Mouse (Mus musculus) A20 (cell line): ENCODE measurements around the gene Gm960.

ENCODE experiments used
- DNase-seq: peaks from one replicate; pipeline ENCODE4 v3.0.0-alpha.2; 2011; ENCODE audit warnings: low read depth, low spot score

Gene Gm960

GRCm38 (mm10) chr19:4698205-4698677 is at the start of gene Gm960:
Gm960 (minus strand) TSS chr19:4698668.
- peak; percentile 66 for DNase-seq

- DNase-seq = no peak
Measured at GRCm38 (mm10) chr19:4747631-4748312, 49.3 kb upstream of the Gm960 start.

GRCm38 (mm10) chr19:4746611-4747010 is 48.1 kb upstream of the Gm960 start:
- DNase-seq = no peak

- DNase-seq = no peak
Measured at GRCm38 (mm10) chr19:4745681-4746080, 47.2 kb upstream of the Gm960 start.

GRCm38 (mm10) chr19:4745057-4745456 is 46.6 kb upstream of the Gm960 start:
- no peak for DNase-seq

- DNase-seq = no peak
Measured at GRCm38 (mm10) chr19:4744026-4744425, 45.6 kb upstream of the Gm960 start.

- peak; percentile 43 for DNase-seq
Measured at GRCm38 (mm10) chr19:4743524-4743923, 45.1 kb upstream of the Gm960 start.

- no peak for DNase-seq
Measured at GRCm38 (mm10) chr19:4742229-4742628, 43.8 kb upstream of the Gm960 start.

GRCm38 (mm10) chr19:4741482-4741881 is 43.0 kb upstream of the Gm960 start:
- DNase-seq = no peak

GRCm38 (mm10) chr19:4739762-4740161 is 41.3 kb upstream of the Gm960 start:
- DNase-seq = no peak

GRCm38 (mm10) chr19:4739053-4739452 is 40.6 kb upstream of the Gm960 start:
- DNase-seq = no peak

GRCm38 (mm10) chr19:4737866-4738265 is 39.4 kb upstream of the Gm960 start:
- DNase-seq = no peak

- DNase-seq = no peak
Measured at GRCm38 (mm10) chr19:4733052-4733451, 34.6 kb upstream of the Gm960 start.

- DNase-seq = no peak
Measured at GRCm38 (mm10) chr19:4729186-4729585, 30.7 kb upstream of the Gm960 start.

- DNase-seq = no peak
Measured at GRCm38 (mm10) chr19:4720671-4721244, 22.3 kb upstream of the Gm960 start.

- DNase-seq = no peak
Measured at GRCm38 (mm10) chr19:4720112-4720511, 21.6 kb upstream of the Gm960 start.

GRCm38 (mm10) chr19:4719351-4719764 is 20.9 kb upstream of the Gm960 start:
- DNase-seq = no peak

- no peak for DNase-seq
Measured at GRCm38 (mm10) chr19:4718716-4719115, 20.2 kb upstream of the Gm960 start.

- no peak for DNase-seq
Measured at GRCm38 (mm10) chr19:4717281-4717680, 18.8 kb upstream of the Gm960 start.

GRCm38 (mm10) chr19:4716756-4717155 is 18.3 kb upstream of the Gm960 start:
- no peak for DNase-seq

GRCm38 (mm10) chr19:4713886-4714285 is 15.4 kb upstream of the Gm960 start:
- no peak for DNase-seq

- no peak for DNase-seq
Measured at GRCm38 (mm10) chr19:4712781-4713526, 14.5 kb upstream of the Gm960 start.
